Mouse (Mus musculus): ENCODE data around the gene Pithd1. TPM values are rescaled to one million over a fixed set of nuclear protein-coding genes. Genes with fewer than 3 reads are reported as not detected.

Gene Pithd1
- polyA plus RNA-seq, 1 experiment from 2014 or later = 51.9 TPM

- Histone ChIP-seq H3K36me3 (ENCODE audit: control insufficient read depth, insufficient read depth, low read length) (no peaks in the 10 kb centered on the region), H3K4me3 (ENCODE audit: low read depth, low read length) (no peak overlapping the region), H3K9ac (ENCODE audit: low read depth, low read length) (no peak overlapping the region), H3K4me1 (ENCODE audit: control insufficient read depth, insufficient read depth, low read length) (peaks cover 5% of the 10 kb centered on the region; the same call in 1 of the 2 replicates), H3K9me3 (replicated peaks; ENCODE audit: control insufficient read depth, low read length) (no peaks in the 10 kb centered on the region), H3K27me3 (ENCODE audit: control insufficient read depth, insufficient read depth, low read length) (no peaks in the 10 kb centered on the region), H3K4me2 (no peak overlapping the region), H3K27ac (ENCODE audit: low read depth, low read length) (no peak overlapping the region)
- no peak for ATAC-seq (replicated peaks; ENCODE audit: insufficient number of reproducible peaks, low FRiP score, low TSS enrichment)
- 84% methylated on average over 3 of the region's 3 CpGs for WGBS (ENCODE audit: insufficient replicate concordance)
Observed at GRCm38 (mm10) chr4:135926861-135927260, 60.2 kb downstream of the Pithd1 start.

GRCm38 (mm10) chr4:135926195-135926808 lies 60.8 kb downstream of the Pithd1 start:
- Histone ChIP-seq H3K9ac (ENCODE audit: low read depth, low read length) (no peak overlapping the region), H3K27me3 (ENCODE audit: control insufficient read depth, insufficient read depth, low read length) (no peaks in the 10 kb centered on the region), H3K4me1 (ENCODE audit: control insufficient read depth, insufficient read depth, low read length) (peaks cover 8% of the 10 kb centered on the region; the same call in 1 of the 2 replicates), H3K4me3 (ENCODE audit: low read depth, low read length) (no peak overlapping the region), H3K27ac (ENCODE audit: low read depth, low read length) (no peak overlapping the region), H3K36me3 (ENCODE audit: control insufficient read depth, insufficient read depth, low read length) (no peaks in the 10 kb centered on the region), H3K9me3 (replicated peaks; ENCODE audit: control insufficient read depth, low read length) (no peaks in the 10 kb centered on the region), H3K4me2 (no peak overlapping the region)
- no peak for ATAC-seq (replicated peaks; ENCODE audit: insufficient number of reproducible peaks, low FRiP score, low TSS enrichment)
- 72% methylated on average over 10 of the region's 10 CpGs for whole genome bisulfite sequencing (ENCODE audit: insufficient replicate concordance)

Other genes with a start within 250 kb of the Pithd1 start
- gene Myom3, start 227.5 kb downstream of the Pithd1 start, polyA plus RNA-seq (2014; fragmentation: Nextera tagmentation; extraction: Ambion mirVana) = not detected in 2 replicates
- 191 and 202 TPM in 2 replicates for gene Srsf10, start 131.5 kb downstream of the Pithd1 start, polyA plus RNA-seq (2014; fragmentation: Nextera tagmentation; extraction: Ambion mirVana)
- 138 and 144 TPM in 2 replicates for gene Pnrc2, start 113.4 kb downstream of the Pithd1 start, polyA plus RNA-seq (2014; fragmentation: Nextera tagmentation; extraction: Ambion mirVana)
- 0.25 and 0.73 TPM in 2 replicates for gene Cnr2, start 91.9 kb downstream of the Pithd1 start, polyA plus RNA-seq (2014; fragmentation: Nextera tagmentation; extraction: Ambion mirVana)
- 42.4 and 46.5 TPM in 2 replicates for gene Fuca1, start 66.5 kb downstream of the Pithd1 start, polyA plus RNA-seq (2014; fragmentation: Nextera tagmentation; extraction: Ambion mirVana)
- gene Hmgcl, start 40.8 kb downstream of the Pithd1 start, polyA plus RNA-seq (2014; fragmentation: Nextera tagmentation; extraction: Ambion mirVana) = 75.9 and 84.0 TPM in 2 replicates
- 30.2 and 31.8 TPM in 2 replicates for gene Gale, start 23.5 kb downstream of the Pithd1 start, polyA plus RNA-seq (2014; fragmentation: Nextera tagmentation; extraction: Ambion mirVana)
- gene Lypla2, start 14.6 kb downstream of the Pithd1 start, polyA plus RNA-seq (2014; fragmentation: Nextera tagmentation; extraction: Ambion mirVana) = 68.6 and 71.5 TPM in 2 replicates
- 34.8 and 39.8 TPM in 2 replicates for gene Eloa, start 34.5 kb upstream of the Pithd1 start, polyA plus RNA-seq (2014; fragmentation: Nextera tagmentation; extraction: Ambion mirVana)
- gene Rpl11, start 66.2 kb upstream of the Pithd1 start, polyA plus RNA-seq (2014; fragmentation: Nextera tagmentation; extraction: Ambion mirVana) = 287 and 345 TPM in 2 replicates
- gene Id3, start 156.2 kb upstream of the Pithd1 start, polyA plus RNA-seq (2014; fragmentation: Nextera tagmentation; extraction: Ambion mirVana) = 411 and 415 TPM in 2 replicates
- 4.8 and 5.8 TPM in 2 replicates for gene E2f2, start 185.1 kb upstream of the Pithd1 start, polyA plus RNA-seq (2014; fragmentation: Nextera tagmentation; extraction: Ambion mirVana)
- gene Asap3, start 219.1 kb upstream of the Pithd1 start, polyA plus RNA-seq (2014; fragmentation: Nextera tagmentation; extraction: Ambion mirVana) = 1.8 and 2.1 TPM in 2 replicates

Measured in heart, embryonic 11.5 days (tissue).